Mouse (Mus musculus): ENCODE results near the gene Ino80d. TPM values are rescaled to one million over a fixed set of nuclear protein-coding genes. Genes with fewer than 3 reads are reported as not detected.

Gene Ino80d
- polyA plus RNA-seq, 1 experiment, result 14.7 TPM

DNA sequence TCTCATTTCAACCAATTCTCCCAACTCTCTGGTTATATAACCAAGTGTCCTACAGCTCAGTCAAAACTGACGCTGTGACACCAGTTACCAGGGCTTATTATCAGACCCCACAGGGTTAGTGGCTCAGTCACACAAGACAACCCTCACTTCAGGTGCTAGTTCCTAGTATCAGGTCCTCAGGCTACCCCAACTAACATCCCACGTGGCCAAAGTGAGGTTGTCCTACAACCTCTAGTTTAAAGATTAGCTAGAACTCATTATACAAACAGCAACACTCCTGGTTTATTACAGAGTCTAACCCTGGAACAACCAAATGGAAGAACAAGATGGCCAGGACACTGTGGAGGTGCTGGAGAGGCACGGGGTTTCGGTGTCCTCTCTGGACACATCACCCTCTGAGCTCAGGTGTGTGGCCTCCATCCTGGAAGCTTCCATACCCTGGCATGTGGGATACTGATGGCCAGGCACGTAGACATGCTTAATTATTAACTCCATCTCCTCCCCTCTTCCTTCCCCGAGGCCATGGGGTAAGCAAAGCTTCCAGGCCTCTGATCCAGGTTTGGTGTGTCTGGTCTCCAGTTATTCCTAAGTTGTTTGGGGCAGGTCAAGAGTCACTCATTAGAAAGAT lies 9.5 kb upstream of the Ino80d start:
- 66% methylated on average over 6 of the region's 6 CpGs for WGBS
- H3K4me1 ChIP-seq (ENCODE audit: control insufficient read depth, insufficient read depth, low read length), result no peaks in the 10 kb centered on the region
- DNase-seq, result no peak
- H3K4me3 ChIP-seq (replicated peaks; ENCODE audit: extremely low read depth, low read depth, low read length), result no peak overlapping the region
- TF ChIP-seq POLR2A (IDR thresholded peaks at IDR 0.05; ENCODE audit: borderline replicate concordance, extremely low read depth, low read depth, low read length) (no peak), CTCF (IDR thresholded peaks at IDR 0.05; ENCODE audit: insufficient read depth, low read length) (no peak)

DNA sequence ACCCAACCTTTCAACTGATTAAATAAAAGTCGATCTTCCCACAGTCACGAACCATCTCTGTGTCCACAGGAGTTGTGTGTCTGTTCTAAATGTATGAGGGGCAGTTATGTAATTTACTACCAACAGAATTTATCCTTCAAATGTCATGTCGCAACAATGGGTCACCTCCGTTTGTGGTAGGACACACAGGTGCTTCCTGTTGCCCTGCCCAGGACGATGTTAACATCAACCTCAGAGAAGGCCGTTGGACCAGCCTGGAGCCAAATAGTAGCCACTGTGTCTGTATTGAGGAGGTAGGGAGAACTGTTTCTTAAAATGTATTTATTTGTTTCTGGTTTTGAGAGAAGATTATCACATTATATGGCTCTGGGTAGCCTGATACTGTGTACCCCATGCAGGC lies 7.5 kb upstream of the Ino80d start:
- H3K4me3 ChIP-seq (replicated peaks; ENCODE audit: extremely low read depth, low read depth, low read length), result no peak overlapping the region
- no peaks in the 10 kb centered on the region for H3K4me1 ChIP-seq (ENCODE audit: control insufficient read depth, insufficient read depth, low read length)
- WGBS, result 61% methylated on average over 6 of the region's 6 CpGs
- DNase-seq, result no peak
- TF ChIP-seq CTCF (IDR thresholded peaks at IDR 0.05; ENCODE audit: insufficient read depth, low read length), result no peak
- TF ChIP-seq POLR2A (IDR thresholded peaks at IDR 0.05; ENCODE audit: borderline replicate concordance, extremely low read depth, low read depth, low read length), result no peak

DNA sequence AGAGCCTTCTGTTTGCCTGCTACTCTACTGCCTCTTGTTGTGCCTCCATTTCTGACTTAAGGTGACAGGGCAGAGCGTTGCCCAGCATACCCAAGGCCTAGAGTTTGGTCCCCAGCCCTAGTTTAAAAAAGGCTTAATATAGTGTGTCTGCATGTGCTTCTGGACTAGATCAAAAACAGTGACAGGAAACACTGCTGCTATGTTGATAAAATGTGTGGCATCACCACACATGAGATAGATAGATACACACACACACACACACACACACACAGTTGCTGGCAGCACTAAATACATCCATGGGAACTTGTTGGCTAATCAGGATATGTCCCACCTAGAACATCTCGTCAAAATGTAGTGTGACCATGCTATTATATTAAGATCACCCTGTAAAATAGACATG lies 5.9 kb upstream of the Ino80d start:
- DNase-seq, result no peak

DNA sequence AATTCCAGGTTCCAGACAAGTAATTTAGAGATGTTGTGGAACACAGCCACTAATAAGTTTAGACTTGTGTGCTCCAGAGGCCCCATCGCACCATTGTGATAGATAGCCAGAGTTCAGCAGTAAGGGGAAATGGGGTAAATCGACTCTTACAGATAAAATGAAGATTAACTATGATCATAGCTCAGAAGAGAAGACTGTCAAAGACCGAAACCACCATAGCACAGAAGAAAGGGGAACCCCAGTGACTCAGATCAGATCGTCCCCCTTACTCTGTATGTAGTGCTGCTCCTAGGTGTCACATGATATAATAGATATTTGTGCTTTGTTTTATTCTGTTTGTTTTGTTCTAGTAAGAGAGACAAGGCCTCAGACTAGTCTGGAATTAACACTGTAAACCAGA lies 5.2 kb upstream of the Ino80d start:
- DNase-seq, result no peak
- TF ChIP-seq CTCF (IDR thresholded peaks at IDR 0.05; ENCODE audit: insufficient read depth, low read length), result no peak
- H3K4me1 ChIP-seq (ENCODE audit: control insufficient read depth, insufficient read depth, low read length), result peaks cover 6% of the 10 kb centered on the region; the same call in 1 of the 2 replicates
- H3K4me3 ChIP-seq (replicated peaks; ENCODE audit: extremely low read depth, low read depth, low read length), result no peak overlapping the region
- 82% methylated on average over 4 of the region's 4 CpGs for WGBS

More for the DNA sequence above, 5.9 kb upstream of the Ino80d start:
- peaks cover 6% of the 10 kb centered on the region; the same call in 1 of the 2 replicates for H3K4me1 ChIP-seq (ENCODE audit: control insufficient read depth, insufficient read depth, low read length)
- TF ChIP-seq POLR2A (IDR thresholded peaks at IDR 0.05; ENCODE audit: borderline replicate concordance, extremely low read depth, low read depth, low read length) (no peak), CTCF (IDR thresholded peaks at IDR 0.05; ENCODE audit: insufficient read depth, low read length) (no peak)
- no peak overlapping the region for H3K4me3 ChIP-seq (replicated peaks; ENCODE audit: extremely low read depth, low read depth, low read length)
- WGBS, result 94% methylated on average over 2 of the region's 2 CpGs

DNA sequence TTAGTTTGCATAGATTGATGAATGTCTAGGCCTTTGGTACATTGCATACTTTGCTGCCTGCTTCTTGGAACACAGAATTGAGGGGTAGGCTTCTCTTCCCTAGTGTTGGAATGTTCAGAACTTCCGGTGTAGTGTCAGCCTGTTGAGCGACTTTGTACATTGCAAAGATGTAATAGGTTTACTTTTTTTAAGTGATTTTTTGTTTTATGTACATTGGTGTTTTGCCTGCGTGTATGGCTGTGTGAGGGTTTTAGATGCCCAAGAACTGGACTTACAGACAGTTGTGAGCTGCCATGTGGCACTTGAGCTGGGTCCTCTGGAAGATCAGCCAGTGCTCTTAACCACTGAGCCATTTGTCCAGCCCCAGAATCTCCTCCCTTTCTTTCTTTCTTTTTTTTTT lies 1.1 kb upstream of the Ino80d start:
- TF ChIP-seq CTCF (IDR thresholded peaks at IDR 0.05; ENCODE audit: insufficient read depth, low read length), result no peak
- TF ChIP-seq POLR2A (IDR thresholded peaks at IDR 0.05; ENCODE audit: borderline replicate concordance, extremely low read depth, low read depth, low read length), result no peak
- peaks cover 10% of the 10 kb centered on the region; the same call in 1 of the 2 replicates for H3K4me1 ChIP-seq (ENCODE audit: control insufficient read depth, insufficient read depth, low read length)
- H3K4me3 ChIP-seq (replicated peaks; ENCODE audit: extremely low read depth, low read depth, low read length), result peak overlapping the region; percentile 68
- DNase-seq, result no peak
- 9% methylated on average over 3 of the region's 3 CpGs for WGBS

DNA sequence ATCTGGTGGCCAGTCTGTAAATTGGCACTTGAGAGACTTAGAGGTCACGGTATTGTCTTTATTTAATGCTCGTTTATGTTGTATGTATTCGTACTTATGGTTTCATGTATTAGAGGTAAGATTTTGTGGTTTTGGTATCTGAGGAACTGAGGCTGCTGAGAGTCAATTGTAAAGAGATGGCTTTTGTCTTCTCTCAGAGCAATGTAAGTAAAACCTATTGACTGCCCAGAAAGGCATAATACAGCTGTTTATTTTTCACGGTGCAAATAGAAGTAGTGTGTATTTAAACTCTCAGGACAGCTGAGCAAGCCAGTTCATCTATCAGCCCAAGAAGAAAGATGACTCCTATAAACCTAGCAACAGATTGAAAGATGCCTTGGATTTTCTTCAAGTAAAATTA lies 629 bp upstream of the Ino80d start:
- WGBS, result 5% methylated on average over 4 of the region's 4 CpGs
- peaks cover 10% of the 10 kb centered on the region; the same call in 1 of the 2 replicates for H3K4me1 ChIP-seq (ENCODE audit: control insufficient read depth, insufficient read depth, low read length)
- DNase-seq, result no peak
- peak overlapping the region; percentile 68 for H3K4me3 ChIP-seq (replicated peaks; ENCODE audit: extremely low read depth, low read depth, low read length)
- TF ChIP-seq POLR2A (IDR thresholded peaks at IDR 0.05; ENCODE audit: borderline replicate concordance, extremely low read depth, low read depth, low read length) (no peak), CTCF (IDR thresholded peaks at IDR 0.05; ENCODE audit: insufficient read depth, low read length) (no peak)

DNA sequence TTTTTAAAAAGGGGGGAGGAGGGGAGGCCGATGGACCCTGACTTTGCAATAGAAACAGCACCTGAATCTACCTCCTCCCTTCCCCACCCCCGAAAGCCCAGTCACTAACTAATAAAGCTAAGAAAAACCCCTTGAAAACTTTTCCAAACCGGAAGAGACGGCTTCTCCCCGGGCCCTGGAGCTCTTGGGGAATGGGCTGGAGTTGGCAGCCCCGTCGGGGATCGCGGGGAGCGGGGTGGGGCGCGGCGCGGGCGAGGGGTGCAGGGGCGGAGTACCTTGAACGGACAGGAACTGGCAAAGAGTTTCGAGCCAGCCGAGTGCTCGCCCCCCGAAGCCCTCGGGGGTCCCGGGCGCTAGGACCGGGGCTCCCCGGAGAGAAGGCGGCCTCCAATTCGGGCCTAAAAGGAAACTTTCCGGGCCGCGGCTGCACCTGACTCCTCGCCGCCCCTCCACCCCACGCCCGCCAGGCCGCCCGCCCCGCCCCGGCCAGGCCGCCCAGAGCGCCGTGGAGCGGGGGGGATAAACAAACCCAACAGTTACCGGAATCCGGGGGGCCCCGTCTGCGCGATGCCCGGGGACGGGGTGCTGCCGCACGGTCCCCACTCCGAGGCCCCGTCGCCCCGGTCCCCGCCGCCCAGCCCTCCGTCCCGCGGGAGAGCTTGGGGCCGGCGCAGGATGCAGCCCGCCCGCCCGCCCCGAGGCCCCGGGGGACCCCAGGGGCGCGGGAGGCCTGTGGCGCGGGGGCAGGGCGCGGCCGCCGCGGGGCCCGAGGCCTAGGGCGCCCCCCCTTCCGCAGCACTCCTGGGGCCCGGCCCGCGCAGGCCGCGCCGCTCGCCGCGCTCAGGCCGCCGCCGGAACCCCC lies 962 bp downstream of the Ino80d start:
- 1% methylated on average over 82 of the region's 92 CpGs for WGBS
- Histone ChIP-seq H3K4me3 (replicated peaks; ENCODE audit: extremely low read depth, low read depth, low read length) (peak overlapping the region; percentile 68), H3K4me1 (ENCODE audit: control insufficient read depth, insufficient read depth, low read length) (peaks cover 10% of the 10 kb centered on the region; the same call in 1 of the 2 replicates)
- TF ChIP-seq CTCF (IDR thresholded peaks at IDR 0.05; ENCODE audit: insufficient read depth, low read length) (no peak), POLR2A (IDR thresholded peaks at IDR 0.05; ENCODE audit: borderline replicate concordance, extremely low read depth, low read depth, low read length) (no peak)
- DNase-seq, result peak; percentile 74

DNA sequence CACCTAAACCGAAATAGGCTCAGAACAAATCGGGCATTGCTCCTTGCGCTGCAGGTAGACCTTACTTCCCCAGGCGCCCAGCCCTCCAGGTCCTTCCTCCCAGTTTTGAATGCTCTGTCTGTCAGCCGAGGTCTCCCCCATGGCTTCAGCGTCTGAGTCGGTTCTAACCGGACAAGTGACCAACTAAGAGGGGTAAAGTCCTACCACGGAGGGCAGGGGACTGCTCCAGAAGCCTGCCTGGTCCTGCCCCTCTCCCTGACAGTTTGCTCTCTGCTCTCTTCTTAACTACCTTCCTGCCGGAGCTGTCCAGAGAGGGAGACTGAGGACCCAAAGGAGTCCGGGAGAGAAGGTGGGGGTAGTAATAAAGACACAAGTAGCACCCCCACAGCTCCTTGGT lies 1.6 kb downstream of the Ino80d start:
- Histone ChIP-seq H3K4me3 (replicated peaks; ENCODE audit: extremely low read depth, low read depth, low read length) (peak overlapping the region; percentile 68), H3K4me1 (ENCODE audit: control insufficient read depth, insufficient read depth, low read length) (peaks cover 13% of the 10 kb centered on the region)
- peak; percentile 62 for DNase-seq
- WGBS, result 1% methylated on average over 11 of the region's 11 CpGs
- TF ChIP-seq CTCF (IDR thresholded peaks at IDR 0.05; ENCODE audit: insufficient read depth, low read length) (no peak), POLR2A (IDR thresholded peaks at IDR 0.05; ENCODE audit: borderline replicate concordance, extremely low read depth, low read depth, low read length) (no peak)

DNA sequence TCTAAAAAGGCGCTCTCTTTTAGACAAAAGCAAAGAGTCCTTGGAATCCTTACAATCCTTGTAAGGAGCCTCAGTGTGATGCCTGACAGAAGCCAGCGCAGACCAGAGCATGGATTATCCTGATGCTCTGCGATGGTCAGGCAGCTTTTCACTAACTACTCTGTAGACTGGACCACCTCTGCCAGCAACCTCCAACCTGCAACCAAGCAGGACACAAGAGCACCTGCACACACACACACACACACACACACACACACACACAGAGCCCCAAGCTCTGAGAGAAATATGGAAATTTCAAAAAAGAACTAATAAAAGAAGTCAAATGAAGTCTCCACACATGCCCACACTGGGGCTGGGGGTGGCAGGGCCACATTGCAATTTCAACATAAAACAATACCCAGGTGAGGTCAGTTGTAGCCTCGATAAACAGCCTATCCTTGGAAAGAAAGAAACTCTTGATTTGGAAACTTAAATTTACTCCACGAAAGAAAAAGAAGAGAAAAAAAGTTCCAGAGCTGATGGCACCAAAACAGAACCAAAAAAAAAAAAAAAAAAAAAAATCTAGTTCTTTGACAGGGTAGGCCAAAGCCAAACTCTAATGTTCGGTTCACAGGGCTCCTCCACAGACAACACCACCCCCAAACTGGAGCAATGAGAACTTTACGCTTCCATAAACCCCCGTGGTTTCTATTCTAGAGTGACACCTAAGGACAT lies 2.2 kb downstream of the Ino80d start:
- no peak for TF ChIP-seq CTCF (IDR thresholded peaks at IDR 0.05; ENCODE audit: insufficient read depth, low read length)
- TF ChIP-seq POLR2A (IDR thresholded peaks at IDR 0.05; ENCODE audit: borderline replicate concordance, extremely low read depth, low read depth, low read length), result no peak
- Histone ChIP-seq H3K4me3 (replicated peaks; ENCODE audit: extremely low read depth, low read depth, low read length) (peak overlapping the region; percentile 68), H3K4me1 (ENCODE audit: control insufficient read depth, insufficient read depth, low read length) (peaks cover 18% of the 10 kb centered on the region)
- WGBS, result 41% methylated on average over 8 of the region's 8 CpGs
- no peak for DNase-seq

Measured in lung, adult 2 months (tissue).